Mouse (Mus musculus) spleen, adult 2 months (tissue): ENCODE results near the gene L1cam.

Experiments
- CTCF ChIP-seq: fragments of 200-500 bp; IDR thresholded peaks from 2 replicates; pipeline ENCODE4 v1.5.1; 2011; ENCODE audit warnings: mild to moderate bottlenecking, inconsistent platforms; ENCODE audit not compliant: insufficient read depth, insufficient read length, insufficient replicate concordance; ENCODE audit errors: extremely low read depth
- POLR2A ChIP-seq: fragments of 200-500 bp; IDR thresholded peaks from 2 replicates; pipeline ENCODE4 v1.6.1; 2011; ENCODE audit warnings: low read depth, low read length, inconsistent platforms

DNA sequence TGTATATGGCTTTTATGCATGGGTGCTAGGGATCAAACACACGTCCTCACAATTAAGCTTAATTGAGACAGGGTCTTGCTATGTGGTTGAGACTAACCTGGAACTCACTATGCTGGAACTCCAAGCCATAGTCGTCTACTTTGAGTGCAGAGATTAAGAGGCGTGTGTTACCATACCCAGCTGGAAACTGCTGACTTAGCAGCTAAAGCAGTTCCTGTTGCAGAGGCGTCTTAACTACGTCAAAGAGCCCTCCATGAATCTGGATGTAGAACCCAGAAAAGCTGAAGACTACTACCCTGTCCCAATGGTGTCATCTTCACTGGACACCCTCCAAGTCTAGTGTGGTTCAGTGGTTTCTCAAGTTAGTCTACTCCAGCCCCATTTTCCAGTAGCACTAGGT is 22.7 kb upstream of the L1cam start:
- TF ChIP-seq CTCF (no peak), POLR2A (no peak)
